Mouse (Mus musculus): ENCODE data around the gene 1810013L24Rik.
A peak's percentile ranks its signal among the peaks of the same experiment; 100 is the strongest.

Gene 1810013L24Rik

DNA sequence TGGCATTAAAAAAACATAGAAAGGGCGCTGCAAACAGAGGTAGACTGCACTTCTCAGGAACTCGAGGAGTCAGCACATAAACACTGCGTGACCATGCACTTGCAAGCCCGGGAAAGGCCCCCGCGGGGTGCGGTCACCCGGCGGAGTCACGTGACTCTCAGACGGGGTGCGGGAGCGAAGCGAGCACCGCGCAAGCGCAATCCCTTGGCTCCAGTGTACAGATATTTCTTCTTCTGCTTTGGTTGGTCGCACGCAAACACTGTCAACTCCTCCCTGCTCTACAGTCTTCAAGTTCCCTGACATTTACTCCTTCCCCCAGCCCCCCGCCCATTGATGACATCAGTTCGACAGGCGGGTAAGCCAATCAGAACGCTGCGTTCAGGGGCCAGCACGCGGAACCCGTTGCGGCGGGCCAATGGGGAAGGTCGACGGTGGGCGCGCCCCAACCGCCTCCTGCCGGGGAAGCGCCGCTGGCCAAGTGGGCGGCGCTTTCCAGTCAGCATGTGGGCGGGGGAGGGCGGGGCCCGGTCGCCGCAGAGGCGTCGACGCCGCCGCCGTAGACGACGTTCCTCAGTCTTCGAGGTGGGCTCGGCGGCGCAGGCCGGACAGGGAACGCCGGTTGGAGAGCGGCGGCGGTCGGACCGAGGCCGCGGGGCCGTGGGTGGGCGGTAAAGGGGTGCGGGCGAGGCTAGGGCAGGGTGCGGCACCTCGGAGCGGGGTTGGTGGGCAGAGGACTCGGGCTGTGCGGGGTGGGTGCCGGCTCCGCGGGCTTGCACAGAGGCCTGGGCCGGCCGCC lies at the start of gene 1810013L24Rik:
TSS of gene 1810013L24Rik (plus strand) at position 537 of the 796 bp plus-strand sequence.
- peak; percentile 99 for DNase-seq (ENCODE audit: low read depth)

DNA sequence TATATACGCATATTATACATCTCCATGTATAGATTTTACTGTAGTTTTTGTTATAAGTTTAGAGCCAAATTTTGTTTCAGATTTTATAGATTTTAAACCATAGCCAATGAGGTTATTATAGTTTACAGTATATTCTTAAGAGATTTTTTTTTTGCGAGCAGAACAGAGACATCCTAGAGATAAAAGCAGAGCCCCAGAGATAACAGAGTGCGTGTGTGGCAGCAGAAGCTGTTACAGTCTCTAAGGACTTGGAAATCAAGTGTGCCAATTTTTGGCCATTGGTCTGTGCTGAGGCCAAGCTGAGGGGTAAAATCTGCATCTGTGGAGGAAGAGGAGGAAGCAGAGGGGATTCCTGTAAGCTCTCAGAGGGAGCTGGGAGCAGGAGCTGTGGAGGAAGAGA lies 49.7 kb upstream of the 1810013L24Rik start:
- DNase-seq (ENCODE audit: low read depth) = no peak

DNA sequence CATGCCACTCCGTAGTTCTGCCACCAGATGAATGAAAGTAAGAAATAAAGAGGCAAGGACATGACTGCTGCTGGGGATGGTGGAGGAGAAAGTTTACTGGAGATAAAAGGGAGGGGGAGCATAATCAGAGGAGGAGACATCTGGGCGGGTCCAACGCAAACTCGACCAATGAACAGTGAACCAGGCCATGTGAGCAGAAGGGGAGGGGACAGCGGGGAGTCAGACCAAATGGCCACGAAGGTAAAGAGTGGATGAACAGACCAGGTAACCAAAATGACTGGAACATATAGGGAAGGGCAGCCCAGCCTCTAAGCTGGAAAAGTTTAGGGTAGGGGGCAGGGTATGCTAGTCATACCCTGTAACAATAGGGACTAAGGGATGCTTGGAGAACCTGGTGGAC lies 48.7 kb upstream of the 1810013L24Rik start:
- DNase-seq (ENCODE audit: low read depth) = no peak

GRCm38 (mm10) chr16:8781660-8782059 lies 48.2 kb upstream of the 1810013L24Rik start:
- no peak for DNase-seq (ENCODE audit: low read depth)

- no peak for DNase-seq (ENCODE audit: low read depth)
These were observed 46.5 kb upstream of the 1810013L24Rik start for GRCm38 (mm10) chr16:8783198-8783913.

GRCm38 (mm10) chr16:8784753-8785152 lies 45.1 kb upstream of the 1810013L24Rik start:
- no peak for DNase-seq (ENCODE audit: low read depth)

GRCm38 (mm10) chr16:8790886-8791285 lies 39.0 kb upstream of the 1810013L24Rik start:
- DNase-seq (ENCODE audit: low read depth) = no peak

GRCm38 (mm10) chr16:8791949-8792557 lies 37.8 kb upstream of the 1810013L24Rik start, which contains the start of gene Usp7:
Usp7 (minus strand) TSS chr16:8792308.
- no peak for DNase-seq (ENCODE audit: low read depth)

DNA sequence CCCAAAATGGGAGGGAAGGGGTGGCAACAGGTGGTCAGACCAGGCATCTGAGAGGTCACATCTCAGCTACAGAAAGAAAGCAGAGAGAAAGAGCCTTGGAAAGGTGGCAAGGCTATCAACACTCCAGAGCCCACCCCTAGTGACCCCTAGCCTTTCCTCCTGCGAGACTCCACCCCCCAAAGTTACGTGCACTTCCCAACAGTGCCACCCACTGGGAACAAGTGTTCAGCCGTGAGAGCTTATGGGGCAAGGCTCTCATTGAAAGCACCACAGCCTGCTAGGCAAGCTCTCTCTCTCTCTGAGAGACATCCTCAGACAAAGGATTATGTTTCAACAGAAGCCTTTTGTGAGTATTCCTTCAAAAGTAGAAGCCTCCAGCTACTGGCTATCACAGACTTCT lies 34.9 kb upstream of the 1810013L24Rik start:
- no peak for DNase-seq (ENCODE audit: low read depth)

DNA sequence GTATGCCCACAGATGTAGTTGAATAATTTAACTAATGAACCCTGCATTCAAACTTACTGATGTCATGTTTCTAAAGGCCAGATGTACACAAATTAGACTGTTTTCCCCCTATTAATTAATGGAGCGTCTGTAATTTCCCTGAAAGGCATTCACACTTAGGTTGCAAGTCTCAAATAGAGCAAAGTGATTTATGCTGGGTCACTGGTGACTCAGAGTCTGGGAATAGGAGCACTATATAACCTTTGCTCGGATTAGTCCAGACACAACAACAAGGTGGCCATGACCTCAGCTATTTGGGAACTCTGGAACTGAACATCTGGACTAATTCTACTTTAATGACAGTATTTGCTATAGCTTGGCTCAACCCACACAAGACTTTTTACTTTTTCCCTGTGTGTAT lies 34.0 kb upstream of the 1810013L24Rik start:
- DNase-seq (ENCODE audit: low read depth) = no peak

DNA sequence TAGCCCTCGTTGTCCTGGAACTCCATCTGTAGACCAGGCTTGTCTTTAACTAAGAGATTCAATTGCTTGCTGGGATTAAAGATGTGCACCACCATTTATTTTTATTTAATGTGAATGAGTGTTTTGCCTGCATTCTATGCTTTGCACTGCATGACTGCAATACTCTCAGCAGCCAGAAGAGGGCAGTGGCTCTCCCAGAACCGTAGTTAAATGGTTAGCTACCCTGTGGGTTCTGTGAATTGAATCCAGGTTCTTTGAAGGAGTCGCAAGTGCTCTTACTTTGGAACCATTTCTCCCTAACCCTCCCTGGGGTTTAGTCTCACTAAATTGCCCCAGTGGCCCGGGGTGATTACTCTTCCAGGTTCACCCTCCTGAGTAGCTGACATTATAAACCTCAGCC lies 23.2 kb upstream of the 1810013L24Rik start:
- DNase-seq (ENCODE audit: low read depth) = no peak

DNA sequence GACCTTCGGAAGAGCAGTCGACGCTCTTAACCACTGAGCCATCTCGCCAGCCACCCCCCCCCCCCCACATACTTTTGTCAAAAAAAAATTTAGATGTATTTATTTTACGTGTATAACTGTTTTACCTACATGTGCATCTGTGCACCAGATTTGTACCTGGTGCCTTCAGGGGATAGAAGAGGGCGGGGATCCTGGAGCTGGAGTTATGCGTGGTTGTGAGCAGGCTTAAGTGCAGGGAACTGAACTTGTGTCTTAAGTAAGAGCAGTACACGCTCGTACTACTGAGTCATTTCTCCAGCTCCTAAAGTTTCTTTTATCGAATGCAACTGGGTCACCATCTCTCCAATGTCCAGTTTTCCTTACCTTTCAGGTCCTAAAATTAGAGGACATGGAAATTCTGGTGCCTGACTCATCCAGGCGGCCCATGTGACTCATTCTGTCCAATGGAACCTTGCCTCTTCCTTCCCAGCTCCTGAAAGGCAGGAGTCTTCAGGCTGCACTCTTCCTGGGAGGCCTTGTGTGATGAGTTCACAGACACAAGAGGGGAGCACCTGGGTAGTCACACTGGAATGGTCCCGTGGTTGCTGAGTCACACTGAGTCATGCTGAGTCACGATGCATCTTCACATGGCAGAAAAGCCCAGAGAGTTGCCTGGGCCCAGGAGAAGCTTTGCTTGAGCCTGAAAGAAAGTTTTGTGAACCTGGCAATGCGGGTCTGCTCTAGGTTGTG lies 19.3 kb upstream of the 1810013L24Rik start:
- peak; percentile 94 for DNase-seq (ENCODE audit: low read depth)

DNA sequence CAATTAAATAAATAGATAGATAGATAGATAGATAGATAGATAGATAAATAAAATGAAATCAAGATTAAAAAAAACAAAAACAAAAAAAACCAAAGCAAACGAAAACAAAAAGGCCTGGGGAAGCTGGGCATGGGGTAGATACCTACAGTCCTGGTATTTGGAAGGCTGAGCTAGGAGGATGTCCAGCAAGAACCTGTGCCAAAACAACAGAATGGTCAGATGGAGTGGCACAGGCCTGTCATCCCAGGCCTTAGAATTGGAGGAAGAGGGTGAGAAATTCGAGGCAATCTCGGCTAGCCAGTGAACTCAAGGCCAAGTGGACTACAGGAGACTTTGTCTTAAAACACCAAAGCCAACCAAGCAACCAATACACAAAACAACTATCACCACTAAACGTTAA lies 12.0 kb upstream of the 1810013L24Rik start:
- DNase-seq (ENCODE audit: low read depth) = no peak

- DNase-seq (ENCODE audit: low read depth) = peak; percentile 46
These were observed 8.5 kb upstream of the 1810013L24Rik start for GRCm38 (mm10) chr16:8821429-8821828.

DNA sequence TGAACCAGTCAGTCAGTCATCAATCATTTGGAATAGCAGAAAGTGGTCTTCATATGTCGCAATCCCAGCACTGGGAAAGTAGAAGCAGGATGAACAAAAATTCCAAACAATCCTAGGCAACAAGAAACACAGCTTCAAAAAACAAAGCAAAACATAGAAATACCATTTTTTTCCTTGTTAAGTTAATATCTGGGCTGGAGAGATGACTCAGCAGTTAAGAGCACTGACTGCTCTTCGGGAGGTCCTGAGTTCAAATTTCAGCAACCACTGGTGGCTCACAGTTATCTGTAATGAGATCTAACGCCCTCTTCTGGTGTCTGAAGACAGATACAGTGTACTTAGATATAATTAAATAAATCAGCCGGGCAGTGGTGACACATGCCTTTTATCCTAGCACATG lies 7.3 kb upstream of the 1810013L24Rik start:
- DNase-seq (ENCODE audit: low read depth) = no peak

GRCm38 (mm10) chr16:8823661-8824060 lies 6.2 kb upstream of the 1810013L24Rik start:
- DNase-seq (ENCODE audit: low read depth) = no peak

- no peak for DNase-seq (ENCODE audit: low read depth)
These were observed 2.5 kb upstream of the 1810013L24Rik start for GRCm38 (mm10) chr16:8827366-8827765.

- DNase-seq (ENCODE audit: low read depth) = peak; percentile 65
These were observed 1.0 kb upstream of the 1810013L24Rik start for GRCm38 (mm10) chr16:8828636-8829563.

- no peak for DNase-seq (ENCODE audit: low read depth)
These were observed 721 bp downstream of the 1810013L24Rik start for GRCm38 (mm10) chr16:8830431-8831211.

DNA sequence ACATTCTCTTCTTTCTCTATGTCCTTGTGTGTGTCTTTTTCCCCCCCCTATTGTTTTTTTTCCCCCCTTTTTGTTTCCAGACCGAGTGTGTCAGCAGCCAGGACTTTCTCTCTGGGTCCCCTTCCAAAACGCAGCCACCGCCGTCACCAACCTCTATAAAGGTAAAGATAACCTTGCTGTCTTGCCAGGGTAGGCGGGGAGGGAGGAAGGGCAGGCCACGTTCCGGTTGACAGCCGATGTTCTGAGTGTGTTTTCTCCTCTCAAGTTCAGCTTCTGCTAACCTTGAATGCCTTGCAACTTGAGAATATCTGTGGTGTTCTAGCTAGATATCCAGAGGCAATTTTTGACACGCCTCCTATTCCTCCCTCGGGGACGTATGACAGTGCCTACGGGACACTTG lies 1.3 kb downstream of the 1810013L24Rik start:
- no peak for DNase-seq (ENCODE audit: low read depth)
